Mouse (Mus musculus): ENCODE measurements around the gene Rapgef1.

The Rapgef1 gene

DNA sequence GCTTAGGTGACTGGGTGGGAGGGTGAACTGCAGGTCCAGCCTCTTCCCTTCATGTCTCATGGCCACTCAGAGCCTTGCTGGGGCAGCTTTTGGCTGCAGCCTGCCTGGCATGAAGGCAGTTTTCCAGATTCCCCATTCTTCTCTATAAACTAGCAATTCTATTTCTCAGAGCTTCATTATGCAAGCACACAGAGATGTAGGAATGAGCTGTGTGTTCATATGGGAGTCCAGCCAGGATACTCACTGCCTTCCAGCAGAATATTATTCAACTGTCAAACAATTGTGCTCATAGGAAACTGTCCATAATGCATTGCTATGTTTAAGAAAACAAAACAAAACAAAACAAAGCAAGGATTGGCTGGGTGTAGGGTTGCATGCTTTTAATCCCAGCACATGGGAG, 50.2 kb downstream of the Rapgef1 start:
- CTCF ChIA-PET, result no interaction called here

DNA sequence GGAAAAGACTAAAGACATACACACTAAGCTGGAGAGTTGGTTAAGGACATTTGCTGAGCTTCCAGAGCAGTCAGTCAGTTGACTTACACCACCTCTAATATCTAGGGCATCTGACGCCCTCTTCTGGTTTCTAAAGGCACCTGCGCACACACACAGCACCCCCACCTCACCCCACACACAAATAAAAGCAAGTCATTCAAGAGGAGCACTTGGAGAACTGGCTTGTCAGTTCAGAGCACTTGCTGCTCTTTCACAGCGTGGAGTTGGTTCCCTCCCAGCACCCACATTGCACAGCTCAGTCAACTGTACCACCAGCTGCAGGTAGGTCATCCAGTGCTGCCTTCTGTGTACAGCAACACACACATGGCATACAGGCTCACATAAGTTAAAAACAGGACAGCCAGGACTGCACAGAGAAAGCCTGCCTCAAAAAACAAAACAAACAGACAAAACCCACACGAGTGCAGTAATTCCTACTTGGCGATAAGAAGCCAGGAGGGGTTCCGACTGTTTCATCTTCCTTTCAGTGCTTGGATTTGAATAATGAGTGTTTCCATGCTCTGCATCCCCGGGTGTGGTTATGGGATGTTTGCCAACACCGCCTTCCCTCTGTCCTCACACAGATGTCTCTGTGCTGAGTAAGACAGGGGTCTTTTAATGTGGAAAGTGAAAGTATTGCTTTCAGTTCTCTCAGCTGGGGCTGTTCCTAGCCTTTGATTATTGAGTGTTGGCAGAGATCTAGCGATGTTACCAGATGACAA, 50.9 kb downstream of the Rapgef1 start:
- CTCF ChIA-PET, result interaction anchor here (0.7 to 1.4 kb wide), 2 partner anchors 19 to 23 kb away, joined by 3 to 5 read pairs; no protein-coding TSS in a partner anchor

DNA sequence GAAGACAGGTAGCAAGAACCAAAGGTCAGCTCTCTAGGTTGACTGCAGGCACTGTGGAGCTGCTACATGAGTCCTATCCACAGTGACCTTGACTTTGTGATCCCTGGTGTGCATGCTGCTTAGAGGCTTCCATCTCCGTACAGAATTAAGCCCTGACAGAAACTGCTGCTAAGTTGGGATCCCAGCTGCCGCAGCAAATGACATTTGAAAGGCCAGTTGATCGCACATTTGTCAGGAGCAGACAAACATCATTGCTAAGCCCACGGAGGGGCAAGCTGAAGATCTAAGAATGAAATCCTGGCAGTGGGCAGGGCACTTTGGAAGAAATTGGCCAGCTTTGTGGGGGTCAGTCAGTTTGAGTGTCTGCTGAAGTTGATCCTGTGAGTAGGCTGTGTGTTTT, 51.9 kb downstream of the Rapgef1 start:
- CTCF ChIA-PET, result interaction anchor here (0.7 to 1.4 kb wide), 2 partner anchors 20 to 24 kb away, joined by 3 to 5 read pairs; no protein-coding TSS in a partner anchor

DNA sequence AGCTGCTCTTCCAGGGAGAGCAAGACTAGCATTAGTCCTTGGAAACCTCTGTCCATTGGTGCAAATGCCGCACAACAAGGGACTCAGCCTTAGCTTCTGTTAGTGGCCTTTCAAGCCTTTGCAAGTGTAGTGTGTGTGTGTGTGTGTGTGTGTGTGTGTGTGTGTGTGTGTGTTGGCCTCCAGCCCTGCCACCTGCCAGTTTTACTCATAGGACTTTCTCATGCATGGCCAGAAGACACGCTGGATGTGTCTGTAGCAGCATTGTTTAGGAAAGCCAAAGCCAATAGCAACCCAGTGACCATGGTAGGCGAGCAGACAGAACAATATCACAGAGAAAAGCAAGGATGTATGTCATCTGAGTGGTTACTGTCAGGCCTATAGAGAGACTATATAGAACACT, 52.3 kb downstream of the Rapgef1 start:
- CTCF ChIA-PET, result interaction anchor here (1.4 kb wide), 1 partner anchor 21 kb away, joined by 5 read pairs; no protein-coding TSS in a partner anchor

DNA sequence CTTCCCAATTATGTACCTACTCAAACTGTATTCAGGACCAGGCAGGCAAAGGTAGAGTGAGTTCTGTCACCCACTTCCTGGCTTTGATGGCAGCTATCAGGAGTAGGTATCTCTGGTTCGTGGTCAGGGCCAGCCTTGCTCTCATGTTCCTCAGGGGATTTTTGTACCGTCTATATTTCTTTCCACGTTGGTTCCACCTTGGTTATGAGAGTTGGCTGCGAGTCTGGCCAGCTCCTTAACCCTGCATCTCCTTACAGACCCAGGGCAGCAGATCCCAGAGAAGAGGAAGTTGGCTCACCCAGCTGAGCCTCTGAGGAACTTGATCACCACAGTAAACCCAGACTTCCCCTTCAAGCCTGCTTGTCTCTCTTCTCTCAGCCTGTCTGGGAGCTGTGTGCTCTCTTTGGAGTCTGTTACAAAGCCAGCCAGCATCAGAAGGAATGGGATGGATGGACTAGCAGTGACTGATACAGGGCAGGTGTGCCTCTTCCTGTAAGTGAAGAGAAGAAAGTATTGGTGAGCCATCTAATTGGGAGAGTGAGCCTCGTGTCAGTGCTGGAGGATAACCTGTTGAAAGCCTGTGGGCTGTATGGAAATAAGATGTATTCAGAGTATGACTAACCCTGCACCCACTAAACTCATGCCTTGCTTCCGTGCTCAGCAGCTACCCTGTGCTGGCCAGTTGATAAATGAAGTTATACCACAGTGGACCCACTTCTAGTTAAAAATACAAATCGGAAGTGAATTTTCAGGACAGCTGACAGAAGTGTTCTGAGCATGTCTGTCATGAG, 53.4 kb downstream of the Rapgef1 start:
- CTCF ChIA-PET, result no interaction called here

DNA sequence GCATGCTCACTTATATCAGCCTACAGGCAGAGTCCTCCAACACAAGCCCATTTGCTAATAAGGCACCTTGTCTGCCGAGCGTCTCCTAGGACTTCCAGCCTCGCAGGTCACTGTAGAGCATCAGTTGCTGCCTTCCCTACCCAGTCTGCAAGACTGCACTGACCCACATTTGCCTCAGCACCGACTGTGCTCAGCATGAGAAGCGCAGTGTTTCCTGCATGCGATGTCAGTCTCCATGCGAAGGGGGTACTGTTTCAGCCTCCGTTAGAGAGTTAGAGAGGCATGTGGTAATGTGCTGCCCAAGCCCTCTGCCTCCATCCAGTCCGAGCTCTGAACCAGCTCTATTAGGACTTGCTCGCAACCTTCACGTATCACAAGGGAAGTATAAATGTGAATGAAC, 54.6 kb downstream of the Rapgef1 start:
- CTCF ChIA-PET, result interaction anchor here (0.5 to 0.7 kb wide), 3 partner anchors 11 to 47 kb away, joined by 3 to 4 read pairs (median 4); no protein-coding TSS in a partner anchor

DNA sequence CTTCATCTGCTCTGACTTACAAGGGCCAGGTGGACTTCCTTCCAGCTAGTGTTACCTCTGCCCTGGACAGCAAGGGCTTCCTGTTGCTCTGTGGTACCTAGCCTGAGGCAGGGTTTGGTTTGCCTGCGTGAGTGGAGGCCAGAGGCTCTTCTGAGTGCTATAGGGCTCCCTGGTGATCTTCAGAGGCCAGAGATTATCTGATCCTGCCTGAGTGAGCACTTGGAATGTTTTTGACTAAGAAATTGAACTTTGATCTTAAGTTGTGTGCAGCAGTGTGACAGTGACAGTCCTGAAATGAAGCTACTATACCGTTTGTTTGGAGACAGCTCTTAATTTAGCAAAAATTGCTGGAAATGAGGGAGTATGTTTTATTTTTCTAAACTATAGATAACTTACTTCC, 55.0 kb downstream of the Rapgef1 start:
- CTCF ChIA-PET, result interaction anchor here (0.5 to 0.7 kb wide), 3 partner anchors 12 to 46 kb away, joined by 3 to 4 read pairs (median 4); no protein-coding TSS in a partner anchor

DNA sequence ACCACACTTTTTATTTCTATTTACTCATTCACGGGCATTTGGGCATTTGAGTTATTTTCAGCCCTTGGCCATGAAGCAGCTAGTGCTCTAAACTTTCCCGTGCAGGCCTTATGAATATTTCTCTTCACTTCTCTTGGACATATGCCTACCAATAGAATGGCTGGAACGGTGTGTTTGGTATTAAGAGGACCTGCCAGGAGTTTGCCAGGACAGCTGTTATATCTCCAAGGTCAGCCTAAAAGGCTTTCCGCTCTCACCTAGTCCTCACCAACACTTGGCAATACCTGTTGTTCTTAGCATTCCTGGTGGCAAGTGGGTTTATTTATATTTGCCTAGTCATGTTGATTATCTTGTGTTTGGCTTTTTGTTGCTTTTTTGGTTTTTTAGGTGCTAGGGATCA, 56.3 kb downstream of the Rapgef1 start:
- CTCF ChIA-PET, result interaction anchor here (0.6 kb wide), 1 partner anchor 15 kb away, joined by 3 read pairs; no protein-coding TSS in a partner anchor

DNA sequence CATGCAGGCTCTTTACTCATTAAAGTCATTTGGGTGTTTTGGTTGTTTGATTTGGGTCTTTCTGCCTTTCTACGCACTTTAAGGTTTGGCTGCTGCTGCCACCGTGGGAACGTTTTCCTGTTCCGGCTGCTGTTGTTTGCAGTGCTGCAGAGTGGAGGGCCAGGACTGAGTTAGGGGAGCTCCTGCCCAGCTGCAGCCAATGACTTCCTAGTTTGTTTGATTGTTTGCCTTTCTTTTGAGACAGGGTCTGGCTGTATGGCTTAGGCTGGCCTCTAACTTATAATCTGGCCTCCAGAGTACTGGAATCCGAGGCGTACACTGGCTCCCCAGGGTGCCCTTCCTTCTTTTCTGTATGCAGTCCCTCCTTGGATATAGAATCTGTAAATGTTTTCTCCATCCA, 57.0 kb downstream of the Rapgef1 start:
- CTCF ChIA-PET, result interaction anchor here (0.6 kb wide), 1 partner anchor 14 kb away, joined by 3 read pairs; no protein-coding TSS in a partner anchor

DNA sequence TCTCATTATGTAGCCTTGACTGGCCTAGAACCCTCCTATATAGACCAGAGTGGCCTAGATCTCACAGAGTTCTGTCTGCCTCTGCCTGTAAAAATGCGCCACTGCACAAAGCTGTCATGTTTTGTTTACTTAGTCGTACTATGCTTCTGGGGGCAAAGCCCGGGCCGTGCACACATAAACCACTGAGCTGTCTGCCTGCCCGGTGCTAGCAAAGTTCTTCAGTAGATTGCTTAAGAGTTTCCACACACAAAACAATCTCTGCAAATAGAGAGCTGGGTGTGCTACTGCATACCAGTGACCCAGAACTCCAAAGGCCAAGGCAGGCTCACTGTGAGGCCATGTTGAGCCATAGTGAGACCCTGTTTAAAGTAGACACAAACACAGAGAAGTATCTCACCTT, 58.3 kb downstream of the Rapgef1 start:
- CTCF ChIA-PET, result interaction anchor here (0.6 kb wide), 1 partner anchor 493 kb away, joined by 3 read pairs; no protein-coding TSS in a partner anchor

DNA sequence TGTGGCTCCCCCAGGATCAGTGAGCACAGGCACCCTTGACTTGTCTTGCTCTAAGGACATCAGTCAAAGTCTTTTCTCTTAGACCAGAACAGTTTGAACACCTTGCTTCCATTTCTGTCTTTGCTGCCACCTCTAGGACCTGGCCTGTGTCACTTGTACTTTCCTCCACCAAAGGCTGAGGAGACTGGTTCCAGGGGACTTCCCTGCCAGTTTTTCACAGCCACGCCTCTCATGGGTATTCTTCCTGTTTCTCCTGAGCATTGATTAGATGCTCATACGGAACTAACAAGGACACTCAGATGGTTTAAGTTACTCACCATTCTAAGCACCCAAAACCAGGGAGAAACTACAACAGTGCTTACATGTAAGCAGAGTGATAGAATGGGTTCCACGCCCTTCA, 59.0 kb downstream of the Rapgef1 start:
- CTCF ChIA-PET, result interaction anchor here (0.6 to 1.1 kb wide), 3 partner anchors 10 to 884 kb away, joined by 3 read pairs; no protein-coding TSS in a partner anchor

DNA sequence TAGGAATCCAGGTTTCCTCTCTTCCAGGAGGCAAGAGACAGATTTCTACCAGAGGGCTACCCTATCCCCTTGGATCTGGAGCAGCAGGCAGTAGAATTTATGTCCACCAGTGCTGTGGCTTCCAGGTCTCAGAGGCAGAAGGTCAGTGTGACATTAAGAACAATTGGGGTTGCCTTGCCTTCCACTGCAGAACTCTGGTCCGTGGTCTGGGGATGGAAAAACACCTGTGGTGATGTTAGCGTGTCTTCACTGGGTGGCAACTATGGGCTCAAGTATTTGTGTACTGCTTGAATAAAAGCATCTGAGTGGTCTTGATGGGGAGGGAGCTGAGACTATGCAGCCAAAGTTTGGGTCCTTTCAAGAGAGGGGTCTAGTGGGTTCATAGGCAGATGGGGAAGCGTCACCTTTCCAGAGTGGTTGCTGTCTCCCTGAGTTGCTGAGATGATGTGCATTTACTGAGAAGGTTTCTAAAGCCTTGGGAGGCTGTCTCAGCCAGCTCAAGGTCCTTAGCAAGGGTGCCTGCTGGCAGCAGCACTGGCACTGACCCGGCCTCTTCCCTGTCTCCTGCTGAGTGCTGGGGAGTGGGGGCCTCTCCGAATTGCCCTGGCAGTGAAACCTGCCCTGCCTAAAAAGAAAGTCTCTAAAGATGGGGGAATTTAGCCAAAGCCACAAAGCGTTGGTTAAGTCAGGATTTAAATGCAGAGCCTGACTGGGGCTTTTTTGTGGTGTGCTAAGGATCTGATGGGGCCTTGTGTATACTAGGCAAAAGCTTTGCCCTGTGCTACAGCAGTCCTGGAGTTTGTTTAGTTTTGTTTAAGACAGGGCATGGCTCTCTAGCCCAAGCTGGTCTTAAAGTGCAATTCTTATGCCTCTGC, 60.4 kb downstream of the Rapgef1 start:
- CTCF ChIA-PET, result interaction anchor here (0.7 kb wide), 1 partner anchor 22 kb away, joined by 23 read pairs; no protein-coding TSS in a partner anchor

DNA sequence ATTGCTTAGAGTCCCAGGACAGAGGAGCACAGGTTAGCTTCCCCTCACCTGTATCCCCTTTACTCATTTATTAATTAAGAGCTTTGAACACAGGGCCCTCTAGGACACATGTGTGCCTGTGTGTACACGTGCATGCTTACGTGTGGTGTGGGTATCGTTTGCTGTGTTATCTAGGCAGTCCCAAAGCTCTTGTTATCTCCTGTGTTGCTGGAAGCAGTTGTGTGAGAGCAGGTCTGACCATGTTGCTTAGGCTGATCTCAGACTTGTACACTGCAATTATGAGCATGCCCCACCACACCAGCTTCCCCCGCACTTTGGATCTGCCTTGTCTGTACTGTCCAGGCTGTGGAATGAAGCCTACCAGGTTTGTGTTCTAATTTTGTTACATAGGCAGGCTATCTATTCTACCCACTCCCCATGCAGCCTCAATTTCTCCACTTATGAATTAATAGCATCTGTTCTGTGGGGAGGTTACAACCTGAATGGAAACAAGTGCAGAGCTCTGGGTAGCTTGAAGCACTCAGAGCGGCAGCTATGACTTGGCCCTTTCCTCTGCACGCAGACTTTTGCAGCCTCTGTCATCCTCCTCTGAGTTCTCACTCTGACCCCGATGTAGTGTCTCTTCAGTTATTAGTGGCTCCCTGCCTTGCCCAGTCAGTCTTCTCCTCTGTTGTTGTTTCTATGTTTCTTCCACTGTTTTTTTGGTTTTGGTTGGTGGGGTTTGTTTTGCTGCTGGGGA, 63.9 kb downstream of the Rapgef1 start:
- CTCF ChIA-PET, result interaction anchor here (1.0 kb wide), 1 partner anchor 46 kb away, joined by 3 read pairs; no protein-coding TSS in a partner anchor

DNA sequence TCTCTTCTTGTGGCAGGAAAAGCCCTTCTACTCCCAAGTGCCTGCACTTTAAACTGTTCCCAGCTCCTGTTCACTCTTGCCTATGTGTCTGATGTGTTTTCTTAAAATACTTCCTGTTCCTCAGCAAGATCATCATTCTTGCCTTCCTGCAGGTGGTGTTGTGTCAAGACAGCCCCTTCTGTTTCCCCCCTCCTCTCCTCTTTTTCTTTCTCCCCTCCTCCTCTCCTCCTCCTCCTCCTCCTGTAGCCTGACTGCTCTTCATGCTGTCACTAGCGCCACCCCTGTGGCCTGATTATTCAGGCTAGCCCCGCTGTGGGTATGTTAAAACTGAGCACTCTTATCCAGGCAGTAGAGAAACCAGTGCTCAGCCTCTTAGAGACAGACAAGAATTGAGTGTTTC, 65.0 kb downstream of the Rapgef1 start:
- CTCF ChIA-PET, result no interaction called here

DNA sequence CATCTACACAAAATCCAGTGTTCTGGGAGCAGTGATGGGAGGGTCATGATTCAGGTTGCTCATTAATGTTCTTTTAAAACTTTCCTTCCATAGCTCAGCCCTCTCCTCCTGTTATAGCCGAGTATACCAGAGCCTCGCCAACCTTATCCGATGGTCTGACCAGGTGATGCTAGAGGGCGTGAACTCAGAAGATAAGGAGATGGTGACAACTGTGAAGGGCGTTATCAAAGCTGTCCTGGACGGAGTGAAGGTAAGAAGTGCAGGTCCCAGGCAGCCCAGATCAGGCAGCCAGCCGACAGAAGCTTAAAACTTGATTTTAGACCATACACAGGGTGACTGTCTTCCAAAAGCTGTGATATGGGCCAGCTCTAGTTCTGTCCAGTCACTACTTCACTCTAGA, 69.5 kb downstream of the Rapgef1 start:
- CTCF ChIA-PET, result interaction anchor here (1.0 kb wide), 1 partner anchor 10 kb away, joined by 3 read pairs; no protein-coding TSS in a partner anchor

DNA sequence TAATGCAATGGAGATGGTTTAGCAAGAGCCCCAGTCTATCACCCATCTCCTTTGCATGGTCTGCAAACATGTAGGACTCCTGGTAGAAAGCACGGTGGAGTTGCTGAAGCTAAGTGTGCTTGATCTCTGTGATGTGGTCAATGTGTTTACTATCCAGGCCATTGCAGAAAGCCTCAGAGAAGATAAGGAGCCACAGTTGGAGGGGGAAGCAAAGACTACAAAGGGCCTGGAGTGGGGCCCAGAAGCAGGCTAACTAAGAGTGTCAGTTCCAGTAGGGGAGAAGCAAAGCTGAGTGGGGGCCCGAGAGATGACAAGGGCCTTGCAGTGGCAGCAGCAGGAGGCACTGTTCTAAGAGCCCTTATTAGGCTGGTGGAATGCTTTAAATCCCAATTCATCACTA, 70.0 kb downstream of the Rapgef1 start:
- CTCF ChIA-PET, result interaction anchor here (1.0 kb wide), 1 partner anchor 11 kb away, joined by 3 read pairs; no protein-coding TSS in a partner anchor

DNA sequence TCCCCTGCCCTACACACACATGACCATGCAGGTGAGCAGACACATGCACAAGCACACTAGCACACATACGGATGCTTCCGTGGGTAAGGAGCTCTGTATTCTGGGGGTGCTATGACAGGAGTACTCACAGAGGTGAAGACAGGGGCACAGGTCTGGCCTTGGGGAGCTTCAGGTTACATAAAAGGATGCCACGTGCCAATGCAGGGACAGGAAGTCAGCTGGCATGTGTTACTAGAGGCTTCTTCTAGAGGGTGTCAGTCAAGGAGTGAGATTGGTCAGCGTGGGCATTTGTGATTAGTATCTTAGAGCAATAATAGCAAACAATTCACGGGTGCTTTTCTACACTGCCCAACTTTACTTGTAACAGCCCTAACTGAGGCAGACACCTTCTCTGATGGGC, 71.5 kb downstream of the Rapgef1 start:
- CTCF ChIA-PET, result interaction anchor here (0.6 kb wide), 1 partner anchor 15 kb away, joined by 3 read pairs; no protein-coding TSS in a partner anchor

DNA sequence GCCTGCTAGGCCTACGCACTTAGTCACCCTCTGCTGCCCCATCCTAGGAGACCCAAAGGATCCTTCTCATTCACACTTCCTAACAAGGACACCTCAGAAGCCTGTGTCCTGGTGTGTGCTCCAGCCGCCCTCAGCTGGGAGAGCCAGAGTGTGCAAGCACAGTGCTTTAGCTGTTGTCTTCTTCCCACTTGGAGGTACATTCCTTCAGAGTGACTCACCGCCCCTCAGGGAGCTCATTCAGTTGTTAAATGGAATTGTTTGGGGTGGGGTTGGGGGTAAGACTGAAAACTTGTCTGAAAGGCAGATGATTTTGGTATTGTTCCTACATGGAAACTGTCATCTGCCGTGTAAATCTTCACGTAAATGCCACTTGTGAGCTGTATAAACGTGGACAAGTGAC, 72.0 kb downstream of the Rapgef1 start:
- CTCF ChIA-PET, result no interaction called here

DNA sequence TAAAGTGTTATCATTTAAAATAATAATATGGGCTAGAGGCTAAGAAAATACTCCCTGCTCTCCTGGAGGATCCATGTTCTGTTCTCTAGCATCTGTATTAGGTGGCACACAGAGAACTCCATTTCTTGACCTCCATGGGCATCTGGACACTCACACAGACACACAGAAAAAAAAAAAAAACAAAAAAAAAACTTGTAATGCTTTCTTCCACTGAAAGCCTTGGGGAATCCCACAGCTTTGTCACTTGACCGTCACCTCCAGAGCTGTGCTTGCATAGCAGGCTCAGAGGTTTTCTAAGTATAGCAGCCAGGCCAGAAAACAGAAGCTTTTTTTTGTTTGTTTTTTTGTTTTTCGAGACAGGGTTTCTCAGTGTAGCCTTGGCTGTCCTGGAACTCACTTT, 72.7 kb downstream of the Rapgef1 start:
- CTCF ChIA-PET, result no interaction called here

DNA sequence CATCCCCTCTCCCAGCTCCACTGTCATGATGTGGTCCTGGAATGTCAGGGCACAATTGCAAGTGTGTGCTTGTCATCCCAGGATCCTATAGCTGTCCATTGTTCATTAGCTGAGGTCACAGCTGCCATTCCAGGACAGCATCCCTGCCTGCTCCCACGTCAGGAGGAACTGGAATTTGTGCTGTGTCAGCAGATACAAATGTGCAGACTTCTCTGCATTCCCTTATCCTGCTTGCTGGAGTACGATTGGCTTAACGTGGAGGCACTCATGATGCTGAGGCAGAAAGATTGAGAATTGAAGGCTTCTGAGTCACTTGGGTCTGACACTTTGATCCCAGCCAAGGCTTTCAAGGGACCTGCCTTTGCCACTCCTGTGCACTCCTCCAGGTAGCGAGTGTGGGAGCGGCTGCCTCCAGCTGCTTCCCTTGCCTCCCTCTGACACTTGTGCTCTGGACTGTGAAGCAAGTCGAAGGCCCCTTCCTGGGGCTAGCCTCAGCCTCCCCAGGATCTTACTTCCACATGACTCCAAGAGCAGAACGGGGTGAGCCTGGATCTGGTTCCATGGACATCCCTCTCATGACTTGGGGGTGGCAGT, 76.8 kb downstream of the Rapgef1 start:
- CTCF ChIA-PET, result no interaction called here

Measured in spleen, embryonic (tissue).